Mouse (Mus musculus) liver, embryonic 14.5 days (tissue): ENCODE measurements around the gene Apoc1. TPM values are rescaled to one million over a fixed set of nuclear protein-coding genes. Genes with fewer than 3 reads are reported as not detected.

Experiments used
- ATAC-seq: fragments of 200-750 bp; cut with Nextera tagmentation; 2 replicates; pipeline ENCODE4 v1.8.0; 2017; ENCODE audit warnings: moderate number of reproducible peaks, mild to moderate bottlenecking, moderate library complexity; ENCODE audit not compliant: insufficient read depth
- DNase-seq, 3 experiments: peaks; one replicate each; pipeline ENCODE4 v3.0.0-alpha.2; 2012 to 2013; ENCODE audit warnings: low read depth in 3 of 3, low spot score in 3 of 3
- H3K27ac ChIP-seq: fragments of 300-500 bp; sonication (generic); 2 replicates; pipeline ENCODE4 v1.5.1; 2014; ENCODE audit warnings: moderate library complexity, mild to moderate bottlenecking, control low read depth, inconsistent platforms
- H3K27me3 ChIP-seq: fragments of 300-500 bp; sonication (generic); 2 replicates; pipeline ENCODE4 v1.6.1; 2014; ENCODE audit warnings: mild to moderate bottlenecking, low read length, moderate library complexity; ENCODE audit not compliant: control insufficient read depth, insufficient read depth
- H3K36me3 ChIP-seq: fragments of 300-500 bp; sonication (generic); replicated peaks from 2 replicates; pipeline ENCODE4 v1.6.1; 2014; ENCODE audit warnings: low read depth; ENCODE audit not compliant: control insufficient read depth, insufficient read depth
- H3K4me1 ChIP-seq, 2 experiments: fragments of 200-500 bp in 1 of 2; fragments of 300-500 bp in 1 of 2; sonication (generic) in 1 of 2; replicated peaks; 2 replicates each; pipeline ENCODE4 v1.6.1; 2012 to 2014; ENCODE audit warnings: antibody characterized with exemption in 1 of 2, inconsistent platforms in 1 of 2, low read length in 1 of 2; ENCODE audit not compliant: control insufficient read depth in 2 of 2, insufficient read depth in 2 of 2
- H3K4me2 ChIP-seq: fragments of 300-500 bp; sonication (generic); 2 replicates; pipeline ENCODE4 v1.6.1; 2014; ENCODE audit warnings: low read depth, mild to moderate bottlenecking, control low read depth, moderate library complexity
- H3K4me3 ChIP-seq, 2 experiments: fragments of 200-500 bp in 1 of 2; fragments of 300-500 bp in 1 of 2; sonication (generic) in 1 of 2; 2 replicates each; pipeline ENCODE4 v1.5.1; 2012 to 2014; ENCODE audit warnings: low read depth in 2 of 2, low read length in 2 of 2, mild to moderate bottlenecking in 2 of 2, control low read depth in 1 of 2, inconsistent platforms in 1 of 2, moderate library complexity in 1 of 2; ENCODE audit not compliant: insufficient read depth in 1 of 2
- H3K9ac ChIP-seq: fragments of 300-500 bp; sonication (generic); replicated peaks from 2 replicates; pipeline ENCODE4 v1.6.1; 2014; ENCODE audit warnings: mild to moderate bottlenecking, control low read depth, moderate library complexity
- H3K9me3 ChIP-seq: fragments of 300-500 bp; sonication (generic); 2 replicates; pipeline ENCODE4 v1.6.1; 2016; ENCODE audit warnings: low read length, mixed read lengths; ENCODE audit not compliant: control insufficient read depth
- CTCF ChIP-seq: IDR thresholded peaks from 2 replicates; pipeline ENCODE4 v1.5.1; 2016; ENCODE audit warnings: antibody characterized with exemption, low read depth, control low read depth
- EP300 ChIP-seq: IDR thresholded peaks from 2 replicates; pipeline ENCODE4 v1.6.1; 2016; ENCODE audit warnings: antibody characterized with exemption, low read depth
- WGBS: fragments of 180-500 bp; shearing (Covaris S2); extraction: QIAGEN DNeasy Blood & Tissue Kit; methylation state at CpG from one replicate; pipeline ENCODE4 v1.1.7; 2014; ENCODE audit not compliant: insufficient replicate concordance; 5-methylcytosine and 5-hydroxymethylcytosine counted together
- polyA plus RNA-seq, 2 experiments: library from polyadenylated mRNA; depleted of rRNA in 1 of 2; stranded (reverse) in 1 of 2; unstranded in 1 of 2; fragments of >200 nt; fragmentation: Nextera tagmentation in 1 of 2; extraction: Ambion mirVana in 1 of 2; gene quantifications; 2 replicates each; pipeline versions ENCODE4 v1.2.1 to v1.2.3; 2012 to 2014

Gene Apoc1
- polyA plus RNA-seq, 2 experiments = 204 to 390 TPM

GRCm38 (mm10) chr7:19700299-19701068 lies 8.0 kb upstream of the Apoc1 start:
- TF ChIP-seq CTCF (no peak), EP300 (no peak)
- ATAC-seq (peak; percentile 17; the same call in 1 of the 2 replicates), DNase-seq (no peak)
- 48% methylated on average over 12 of the region's 12 CpGs for WGBS
- Histone ChIP-seq H3K9me3 (no peaks in the 10 kb centered on the region), H3K4me2 (peak overlapping the region; percentile 16; the same call in 1 of the 2 replicates), H3K36me3 (peaks cover 11% of the 10 kb centered on the region), H3K9ac (no peak overlapping the region), H3K27ac (no peak overlapping the region; the same call in 1 of the 2 replicates), H3K4me3 (no peak overlapping the region), H3K27me3 (no peaks in the 10 kb centered on the region), H3K4me1 (peaks cover 8 to 29% of the 10 kb centered on the region in 2 experiments)

DNA sequence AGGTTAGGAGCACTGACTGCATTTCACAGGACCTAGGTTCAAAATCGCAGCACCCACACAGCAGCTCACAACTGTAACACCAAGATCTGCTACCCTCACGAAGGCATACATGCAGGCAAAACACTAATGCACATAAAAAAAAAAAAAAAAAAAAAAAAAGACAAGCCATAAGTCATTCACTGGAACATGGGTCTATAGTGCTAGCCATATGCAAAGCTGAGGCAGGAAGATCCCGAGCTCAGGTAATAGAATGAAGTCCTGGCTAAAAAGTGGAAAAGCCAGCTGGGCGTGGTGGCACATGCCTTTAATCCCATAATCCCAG lies 7.3 kb upstream of the Apoc1 start:
- Histone ChIP-seq H3K27ac (no peak overlapping the region), H3K9ac (no peak overlapping the region), H3K36me3 (peaks cover 11% of the 10 kb centered on the region), H3K4me2 (no peak overlapping the region), H3K9me3 (no peaks in the 10 kb centered on the region), H3K4me3 (no peak overlapping the region), H3K4me1 (peaks cover 15 to 36% of the 10 kb centered on the region in 2 experiments), H3K27me3 (no peaks in the 10 kb centered on the region)
- DNase-seq = no peak
- WGBS = 42% methylated on average over 4 of the region's 4 CpGs
- ATAC-seq = no peak
- TF ChIP-seq CTCF = no peak
- no peak for TF ChIP-seq EP300

DNA sequence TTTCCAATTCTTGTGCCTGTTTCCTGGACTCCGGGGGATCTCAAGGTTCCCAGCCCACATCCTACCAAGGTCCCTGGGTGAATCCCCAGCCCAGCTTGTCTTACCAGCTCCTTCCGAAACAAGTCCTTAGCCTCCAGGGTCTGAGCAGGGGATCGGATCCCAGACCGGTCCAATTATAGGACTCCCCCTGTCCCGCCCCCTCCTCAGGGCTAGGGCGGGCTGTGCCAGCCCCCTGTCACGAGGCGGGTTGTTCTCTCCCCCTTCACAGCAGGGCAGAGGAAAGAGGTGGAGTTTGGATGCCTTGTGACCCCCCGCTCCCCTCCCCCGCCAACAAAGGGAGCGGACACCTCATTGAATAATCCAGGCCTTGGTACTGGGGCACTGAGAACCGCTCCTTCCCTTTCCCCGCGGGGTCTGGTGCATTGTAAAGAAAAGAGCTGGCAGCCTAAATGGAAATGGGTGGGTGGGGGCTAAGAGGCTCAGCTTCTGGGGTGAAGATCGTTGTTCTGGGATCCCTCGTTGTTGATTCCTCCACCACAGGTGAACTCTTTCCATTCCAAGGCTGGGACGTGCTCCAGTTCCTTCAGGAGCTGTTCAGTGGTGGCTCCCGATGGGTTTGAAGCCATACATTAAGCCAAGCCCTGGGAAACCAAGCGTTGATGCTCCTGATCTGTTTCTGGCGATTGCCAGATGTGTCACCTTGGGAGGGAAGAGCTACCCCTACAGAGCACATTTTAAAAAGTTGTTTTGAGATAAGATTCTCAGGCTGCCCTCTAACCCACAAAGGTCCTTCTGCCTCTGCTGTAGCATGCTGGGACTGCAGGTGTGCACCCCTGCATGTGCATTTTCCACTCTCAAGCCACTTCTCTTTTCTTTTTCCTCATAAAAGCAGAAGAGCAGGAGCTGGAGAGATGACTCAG lies 6.7 kb upstream of the Apoc1 start, which contains the start of gene Apoe:
TSS of gene Apoe (minus strand) at position 282 of the 920 bp plus-strand sequence.
- Histone ChIP-seq H3K27ac (peak within 1 kb of the TSS; percentile 7; the same call in 1 of the 2 replicates), H3K4me3 (peak within 1 kb of the TSS; percentile 54 to 66), H3K4me1 (peaks cover 20 to 42% of the 10 kb centered on the region in 2 experiments), H3K27me3 (no peaks in the 10 kb centered on the region), H3K9ac (peak within 1 kb of the TSS; percentile 45), H3K36me3 (peaks cover 11% of the 10 kb centered on the region), H3K9me3 (no peaks in the 10 kb centered on the region), H3K4me2 (peak within 1 kb of the TSS; percentile 52)
- DNase-seq (no peak), ATAC-seq (peak; percentile 52)
- 2% methylated on average over 20 of the region's 20 CpGs for WGBS
- TF ChIP-seq CTCF (no peak; the same call in 1 of the 2 replicates), EP300 (no peak)

- peaks cover 11% of the 10 kb centered on the region for H3K36me3 ChIP-seq
- TF ChIP-seq CTCF (peak; percentile 52; the same call in 1 of the 2 replicates), EP300 (no peak)
- no peaks in the 10 kb centered on the region for H3K27me3 ChIP-seq
- H3K9ac ChIP-seq = peak overlapping the region; percentile 45
- DNase-seq (no peak), ATAC-seq (no peak)
- H3K4me3 ChIP-seq = peak overlapping the region; percentile 54 to 66
- H3K27ac ChIP-seq = no peak overlapping the region
- H3K9me3 ChIP-seq = no peaks in the 10 kb centered on the region
- peak overlapping the region; percentile 52 for H3K4me2 ChIP-seq
- 2% methylated on average over 28 of the region's 28 CpGs for WGBS
- peaks cover 20 to 49% of the 10 kb centered on the region in 2 experiments for H3K4me1 ChIP-seq
Measured at GRCm38 (mm10) chr7:19697949-19698906, 5.8 kb upstream of the Apoc1 start.
